Mouse (Mus musculus) thymus, adult 2 months (tissue): Measurements from ENCODE around the gene D17H6S53E. TPM values are rescaled to one million over a fixed set of nuclear protein-coding genes. Genes with fewer than 3 reads are reported as not detected.

Experiments used
- DNase-seq: peaks from one replicate; pipeline ENCODE4 v3.0.0; 2021
- H3K27ac ChIP-seq: fragments of 200-500 bp; 2 replicates; pipeline ENCODE4 v1.5.1; 2012; ENCODE audit warnings: low read length, control low read depth; ENCODE audit not compliant: control insufficient read depth, insufficient read depth
- H3K27me3 ChIP-seq: fragments of 200-500 bp; 2 replicates; pipeline ENCODE4 v1.6.1; 2012; ENCODE audit warnings: mild to moderate bottlenecking, low read length, moderate library complexity, mixed read lengths; ENCODE audit not compliant: control insufficient read depth, insufficient read depth
- H3K36me3 ChIP-seq: fragments of 200-500 bp; 2 replicates; pipeline ENCODE4 v1.6.1; 2012; ENCODE audit warnings: mild to moderate bottlenecking, low read length, moderate library complexity; ENCODE audit not compliant: control insufficient read depth, insufficient read depth
- H3K4me1 ChIP-seq: fragments of 200-500 bp; replicated peaks from 2 replicates; pipeline ENCODE4 v1.6.1; 2012; ENCODE audit warnings: low read length; ENCODE audit not compliant: control insufficient read depth, insufficient read depth
- H3K4me3 ChIP-seq: fragments of 200-500 bp; 2 replicates; pipeline ENCODE4 v1.5.1; 2012; ENCODE audit warnings: mild to moderate bottlenecking, low read length, control low read depth, moderate library complexity; ENCODE audit not compliant: control insufficient read depth, insufficient read depth
- CTCF ChIP-seq: fragments of 200-500 bp; IDR thresholded peaks from 2 replicates; pipeline ENCODE4 v1.5.1; 2012; ENCODE audit warnings: mild to moderate bottlenecking, control low read depth, low read length, moderate library complexity, borderline replicate concordance; ENCODE audit not compliant: control insufficient read depth, poor library complexity, insufficient read depth; ENCODE audit errors: extremely low read depth
- POLR2A ChIP-seq: fragments of 200-500 bp; IDR thresholded peaks from 2 replicates; pipeline ENCODE4 v1.6.1; 2012; ENCODE audit warnings: mild to moderate bottlenecking, low read length, control low read depth, moderate library complexity; ENCODE audit not compliant: control insufficient read depth, poor library complexity, insufficient read depth; ENCODE audit errors: extremely low read depth
- WGBS: fragments of 180-500 bp; shearing (Covaris S2); methylation state at CpG from one replicate; pipeline ENCODE4 v1.1.7; 2018; 5-methylcytosine and 5-hydroxymethylcytosine counted together
- polyA plus RNA-seq: library from polyadenylated mRNA; depleted of rRNA; stranded (reverse); fragments of >200 nt; gene quantifications from 2 replicates; pipeline ENCODE4 v1.2.3, GENCODE M21; 2012

D17H6S53E gene
- polyA plus RNA-seq, 1 experiment, result 12.9 TPM

GRCm38 (mm10) chr17:35128996-35129395, 2.8 kb downstream of the D17H6S53E start:
- TF ChIP-seq POLR2A (no peak), CTCF (no peak)
- DNase-seq, result no peak
- Histone ChIP-seq H3K27me3 (no peaks in the 10 kb centered on the region), H3K4me3 (no peak overlapping the region), H3K4me1 (peaks cover 17% of the 10 kb centered on the region), H3K27ac (no peak overlapping the region), H3K36me3 (no peaks in the 10 kb centered on the region)
- 93% methylated on average over 11 of the region's 11 CpGs for WGBS

DNA sequence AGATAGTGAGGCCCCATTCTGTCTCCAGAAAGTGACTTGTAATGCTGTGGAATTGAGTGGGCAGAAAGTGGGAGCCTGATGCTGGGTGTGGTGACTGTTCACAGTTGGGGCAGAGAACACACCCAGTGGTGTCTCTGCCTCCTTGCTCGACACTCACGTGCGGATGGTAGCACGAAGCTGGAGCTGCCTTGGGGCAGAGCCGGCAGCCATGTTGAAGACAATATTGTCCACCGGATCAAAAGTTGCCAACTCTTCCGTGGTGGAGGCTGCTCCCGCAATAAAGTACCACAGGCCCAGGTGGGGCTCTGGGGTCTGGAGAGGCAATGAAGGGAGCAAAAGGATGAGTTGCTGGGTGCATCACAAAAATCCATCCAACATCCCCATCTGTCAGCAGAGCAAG, 4.9 kb downstream of the D17H6S53E start:
- no peaks in the 10 kb centered on the region for H3K27me3 ChIP-seq
- no peaks in the 10 kb centered on the region for H3K36me3 ChIP-seq
- no peak for DNase-seq
- WGBS, result 94% methylated on average over 8 of the region's 8 CpGs
- H3K4me3 ChIP-seq, result no peak overlapping the region
- peaks cover 16% of the 10 kb centered on the region for H3K4me1 ChIP-seq
- no peak overlapping the region for H3K27ac ChIP-seq
- TF ChIP-seq POLR2A (no peak), CTCF (no peak)

DNA sequence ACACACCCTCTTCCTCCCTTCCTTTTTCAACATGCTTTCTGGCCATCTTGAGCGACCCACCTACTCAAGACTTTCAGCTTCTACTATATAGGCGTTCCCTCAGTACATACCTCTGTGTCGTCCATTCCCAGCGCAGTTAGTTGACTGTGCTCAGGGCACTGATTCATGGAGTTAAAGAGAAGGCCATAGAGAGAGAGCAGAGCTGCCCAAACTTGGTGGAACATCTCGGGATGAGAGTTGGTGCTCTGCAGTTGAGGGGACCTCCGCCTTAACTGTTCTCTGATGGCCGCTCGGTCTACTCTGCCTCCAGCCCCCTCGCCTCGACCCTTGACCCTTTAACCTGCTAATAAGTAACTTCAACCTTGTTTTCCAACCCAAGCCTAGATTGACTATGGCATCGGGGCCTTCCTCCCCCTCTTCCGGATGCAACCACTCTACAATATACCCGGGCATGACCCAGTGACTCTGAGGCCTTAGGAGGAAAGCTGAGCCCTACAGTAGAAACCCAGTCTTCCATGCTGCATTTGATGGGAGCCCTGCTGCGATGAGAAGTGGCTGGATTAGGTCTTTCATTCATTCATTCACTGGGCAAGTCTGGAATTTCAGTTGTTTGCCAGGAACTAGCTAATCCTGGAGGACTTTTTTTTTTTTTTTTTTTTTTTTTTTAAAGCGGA, 5.5 kb downstream of the D17H6S53E start, which contains the start of gene Apom:
Gene Apom, minus strand, starts transcription at position 551 of the 674 bp plus-strand sequence.
- H3K4me1 ChIP-seq, result peaks cover 17% of the 10 kb centered on the region
- H3K27ac ChIP-seq, result no peak within 1 kb of the TSS
- no peak for DNase-seq
- no peaks in the 10 kb centered on the region for H3K27me3 ChIP-seq
- TF ChIP-seq CTCF (no peak), POLR2A (no peak)
- no peaks in the 10 kb centered on the region for H3K36me3 ChIP-seq
- no peak within 1 kb of the TSS for H3K4me3 ChIP-seq
- WGBS, result 89% methylated on average over 15 of the region's 15 CpGs

DNA sequence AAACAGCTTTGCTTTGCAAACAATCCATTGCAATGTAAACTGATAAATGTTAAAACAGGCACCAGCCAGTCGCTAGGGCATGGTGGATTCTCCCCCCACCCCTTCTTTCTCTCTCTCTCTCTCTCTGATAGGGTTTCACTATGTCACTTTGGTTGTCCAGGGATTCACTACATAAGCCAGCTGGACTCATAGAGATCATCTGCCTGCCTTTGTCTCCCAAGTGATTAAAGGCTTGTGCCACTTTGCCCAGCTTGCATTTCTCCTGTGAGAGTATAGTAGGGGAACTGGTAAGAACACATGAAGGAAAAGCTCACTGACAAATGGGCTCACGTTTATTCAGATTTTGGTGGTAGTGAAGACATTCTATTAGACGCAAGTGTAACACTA, 6.0 kb downstream of the D17H6S53E start:
- 89% methylated on average over 3 of the region's 3 CpGs for WGBS
- Histone ChIP-seq H3K27ac (no peak overlapping the region), H3K27me3 (no peaks in the 10 kb centered on the region), H3K4me3 (no peak overlapping the region), H3K36me3 (no peaks in the 10 kb centered on the region), H3K4me1 (peaks cover 11% of the 10 kb centered on the region)
- no peak for TF ChIP-seq POLR2A
- no peak for TF ChIP-seq CTCF
- no peak for DNase-seq

- no peak overlapping the region for H3K4me3 ChIP-seq
- WGBS, result 96% methylated on average over 7 of the region's 7 CpGs
- no peak for DNase-seq
Observed at GRCm38 (mm10) chr17:35133517-35133916, 7.3 kb downstream of the D17H6S53E start.

DNA sequence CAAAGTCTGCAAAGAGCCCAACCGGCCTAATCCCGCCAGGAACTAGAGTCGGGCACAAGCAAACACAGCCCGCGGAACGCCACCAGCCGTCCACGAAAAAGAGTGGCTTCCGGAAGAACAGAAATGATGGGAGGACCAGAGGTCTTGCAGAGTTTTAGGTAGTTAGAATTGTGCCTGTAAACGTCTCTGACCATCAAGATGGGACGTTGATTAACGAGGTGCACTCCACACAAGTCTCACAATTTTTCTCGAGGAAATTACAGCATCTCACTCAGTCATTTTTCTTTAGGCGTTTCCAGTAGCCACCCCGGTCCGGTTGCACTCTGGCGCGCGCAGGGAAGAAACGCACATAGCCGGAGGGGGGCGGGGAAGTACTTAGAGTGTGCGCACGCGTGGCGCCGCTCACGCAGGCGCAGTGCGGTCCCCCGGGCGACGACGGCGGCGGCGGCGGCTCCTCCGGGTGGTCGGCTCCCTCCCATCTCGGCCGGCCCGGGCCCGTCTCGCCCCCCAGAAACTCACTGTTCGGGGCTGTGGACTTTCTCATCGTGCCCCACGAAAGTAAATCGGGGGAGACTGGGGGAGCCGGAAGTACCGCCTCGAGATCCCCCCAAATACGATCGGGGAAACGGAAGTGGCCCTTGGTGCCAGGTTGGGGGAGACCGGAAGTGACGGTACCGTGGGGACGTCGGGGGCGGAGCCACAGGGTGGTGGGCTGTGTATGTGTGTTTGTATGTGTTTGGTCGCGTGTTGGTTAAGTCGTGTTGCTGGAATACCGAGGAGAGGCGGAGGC, 8.8 kb downstream of the D17H6S53E start, which contains the start of gene Bag6:
Gene Bag6, plus strand, starts transcription at position 378 of the 790 bp plus-strand sequence.
- under 1% methylated on average over 66 of the region's 66 CpGs for WGBS
- DNase-seq, result peak; percentile 93
- H3K27me3 ChIP-seq, result no peaks in the 10 kb centered on the region
- peaks cover 4% of the 10 kb centered on the region for H3K4me1 ChIP-seq
- H3K27ac ChIP-seq, result peak within 1 kb of the TSS; percentile 73
- peaks cover 16% of the 10 kb centered on the region for H3K36me3 ChIP-seq
- peak within 1 kb of the TSS; percentile 60 for H3K4me3 ChIP-seq
- peak; percentile 74; the same call in 1 of the 2 replicates for TF ChIP-seq POLR2A
- 0 out of 2 replicates have a peak, but pooled peaks have one; percentile 5 for TF ChIP-seq CTCF

More at GRCm38 (mm10) chr17:35133517-35133916, 7.3 kb downstream of the D17H6S53E start:
- no peak overlapping the region for H3K27ac ChIP-seq
- peaks cover 4% of the 10 kb centered on the region for H3K36me3 ChIP-seq
- H3K4me1 ChIP-seq, result peaks cover 4% of the 10 kb centered on the region
- TF ChIP-seq POLR2A (no peak), CTCF (no peak)
- H3K27me3 ChIP-seq, result no peaks in the 10 kb centered on the region
